25 mouse cellular contexts compared by ENCODE assay signal in genomic region chr12:51929630-51930029, GRCm38 (mm10). TPM values are rescaled to one million over a fixed set of nuclear protein-coding genes. Genes with fewer than 3 reads are reported as not detected.
DNase-seq lines count a peak whose midpoint lies in the region; TF ChIP-seq lines count a peak whose summit lies in the region.
"Had no signal": no experiment of that assay in that cellular context is flagged by ENCODE, and none has a peak within 500 bp of the region (broad histone marks: within the 10 kb centered on the region; RNA-seq: fewer than 3 reads in every experiment).

No protein-coding gene starts in this region.

- no peak for TF ChIP-seq RAD21 in MEL (IDR thresholded peaks at IDR 0.05; ENCODE audit: low read depth, low read length)

- TF ChIP-seq CTCF in MEL (IDR thresholded peaks at IDR 0.05 in 2 of 3, conservative IDR thresholded peaks at IDR 0.05 in 1 of 3; ENCODE audit: control insufficient read depth in 1 of 3, insufficient read depth in 1 of 3, low read depth in 2 of 3, low read length in 3 of 3, poor library complexity in 1 of 3, severe bottlenecking in 1 of 3) = no peak

- no peak for TF ChIP-seq EP300 in MEL (IDR thresholded peaks at IDR 0.05; ENCODE audit: low read depth in 1 of 2, low read length in 2 of 2)

- no peak for TF ChIP-seq POLR2A in MEL (IDR thresholded peaks at IDR 0.05; ENCODE audit: control insufficient read depth in 1 of 2, insufficient read depth in 1 of 2, low read depth in 1 of 2, low read length in 2 of 2, poor library complexity in 1 of 2)

- H3K4me3 ChIP-seq in MEL (ENCODE audit: control insufficient read depth in 1 of 2, insufficient read depth in 1 of 2, low read depth in 2 of 2, low read length in 2 of 2) = no peak overlapping the region
- H3K4me3 ChIP-seq in hindbrain, embryonic 10.5 days = no peak overlapping the region
- H3K4me3 ChIP-seq: forebrain, embryonic 10.5 days; gastrocnemius, adult 2 months; heart, embryonic 12.5 days; heart, embryonic 15.5 days; intestine, embryonic 15.5 days had no signal

- 88% methylated on average over 2 of the region's 2 CpGs for WGBS in hindbrain, embryonic 10.5 days

- H3K9me3 ChIP-seq in MEL (replicated peaks; ENCODE audit: insufficient read depth, low read length) = no peaks in the 10 kb centered on the region
- H3K9me3 ChIP-seq in hindbrain, embryonic 10.5 days = no peaks in the 10 kb centered on the region
- H3K9me3 ChIP-seq: forebrain, embryonic 10.5 days; heart, embryonic 12.5 days; heart, embryonic 15.5 days; intestine, embryonic 15.5 days had no signal

- no peaks in the 10 kb centered on the region for H3K27me3 ChIP-seq in MEL (ENCODE audit: control insufficient read depth in 1 of 2, insufficient read depth in 2 of 2, low read length in 2 of 2)
- H3K27me3 ChIP-seq in hindbrain, embryonic 10.5 days (ENCODE audit: insufficient read depth, poor library complexity, severe bottlenecking) = no peaks in the 10 kb centered on the region
- H3K27me3 ChIP-seq: heart, embryonic 12.5 days; heart, embryonic 15.5 days; intestine, embryonic 15.5 days; Patski had no signal

- DNase-seq in CD4-positive helper T cell, adult 2 months (ENCODE audit: low read depth, low spot score) = peak; percentile 15
- DNase-seq in MEL (ENCODE audit: low read depth, low spot score) (no peak), liver (no peak)
- DNase-seq in induced T-regulatory cell, adult 2 months (ENCODE audit: low read depth) = peak; percentile 42
- no peak for DNase-seq in thymus, postnatal 36 days
- no peak for DNase-seq in hindbrain, embryonic 10.5 days (ENCODE audit: low spot score)
- DNase-seq: adrenal gland, postnatal 10 days; adrenal gland, postnatal 36 days; cerebellum, adult 18-20 months; cerebellum, adult 9-10 months; cerebellum, postnatal 14 days; forebrain, postnatal 0 days; gastrocnemius, adult 2 months; gastrocnemius, postnatal 14 days; heart, adult 18-20 months; heart, postnatal 10 days; heart, postnatal 36 days; kidney, adult 11 months had no signal

- no peak overlapping the region for H3K9ac ChIP-seq in MEL (ENCODE audit: control insufficient read depth, low read depth, low read length, poor library complexity, severe bottlenecking)
- H3K9ac ChIP-seq: forebrain, postnatal 0 days; heart, embryonic 12.5 days; heart, embryonic 15.5 days; hindbrain, embryonic 14.5 days; intestine, embryonic 15.5 days had no signal

- H3K36me3 ChIP-seq in MEL (ENCODE audit: control insufficient read depth in 1 of 2, insufficient read depth in 2 of 2, low read length in 2 of 2) = peaks cover 0 to 20% of the 10 kb centered on the region in 2 experiments; a peak in 3 of 4 replicates
- peaks cover 16% of the 10 kb centered on the region for H3K36me3 ChIP-seq in hindbrain, embryonic 10.5 days
- H3K36me3 ChIP-seq: intestine, embryonic 15.5 days had no signal

- no peaks in the 10 kb centered on the region for H3K79me2 ChIP-seq in MEL (ENCODE audit: control insufficient read depth, insufficient read depth, low read length, poor library complexity)

- H3K27ac ChIP-seq in MEL (ENCODE audit: control insufficient read depth, low read depth, low read length) = no peak overlapping the region
- no peak overlapping the region for H3K27ac ChIP-seq in hindbrain, embryonic 10.5 days
- H3K27ac ChIP-seq: forebrain, embryonic 10.5 days; gastrocnemius, adult 2 months; heart, embryonic 15.5 days; hindbrain, embryonic 14.5 days; hindbrain, postnatal 0 days; intestine, embryonic 15.5 days had no signal

- H3K4me1 ChIP-seq in MEL (ENCODE audit: control insufficient read depth in 1 of 2, insufficient read depth in 2 of 2, low read length in 2 of 2) = no peaks in the 10 kb centered on the region
- no peaks in the 10 kb centered on the region for H3K4me1 ChIP-seq in hindbrain, embryonic 10.5 days (replicated peaks)
- H3K4me1 ChIP-seq: forebrain, embryonic 10.5 days; heart, embryonic 12.5 days; heart, embryonic 15.5 days; intestine, embryonic 15.5 days had no signal

TF ChIP-seq in MEL, 35 proteins besides CTCF, POLR2A, EP300 and RAD21:
- TF ChIP-seq ZKSCAN1 (IDR thresholded peaks at IDR 0.05; ENCODE audit: low read depth, low read length) = peak; percentile 88
- TF ChIP-seq E2F4 (IDR thresholded peaks at IDR 0.05; ENCODE audit: borderline replicate concordance, low read depth, low read length) = no peak
- TF ChIP-seq TAL1 (IDR thresholded peaks at IDR 0.05; ENCODE audit: low read length) = no peak

RNA-seq across cellular contexts. Expression of gene Heatr5a, which starts 41.5 kb away (rescaled TPM):
- total RNA-seq in MEL (2012; rRNA removed) = 41.2 and 46.2 TPM in 2 replicates
- polyA plus RNA-seq in MEL (2012; ENCODE audit: insufficient read depth in 1 of 2, insufficient read length in 2 of 2, low read depth in 1 of 2, low replicate concordance in 2 of 2, missing spikeins in 1 of 2) = 10 to 100 TPM; 70.4 to 70.5 TPM
- polyA plus RNA-seq in hindbrain, embryonic 10.5 days (2016; fragmentation: Nextera tagmentation; extraction: Ambion mirVana) = 10.1 and 12.0 TPM in 2 replicates

Comparison
In these comparisons a context has a peak if more than half of its experiments do, and no peak if none do; other contexts are left out.
1. DNase-seq: peak in CD4-positive helper T cell, adult 2 months (single experiment) and induced T-regulatory cell, adult 2 months (single experiment); none in MEL (single experiment), thymus, postnatal 36 days (0 of 2), liver (single experiment) and hindbrain, embryonic 10.5 days (single experiment).